Mouse (Mus musculus): ENCODE results near the gene Zfp639.

DNA sequence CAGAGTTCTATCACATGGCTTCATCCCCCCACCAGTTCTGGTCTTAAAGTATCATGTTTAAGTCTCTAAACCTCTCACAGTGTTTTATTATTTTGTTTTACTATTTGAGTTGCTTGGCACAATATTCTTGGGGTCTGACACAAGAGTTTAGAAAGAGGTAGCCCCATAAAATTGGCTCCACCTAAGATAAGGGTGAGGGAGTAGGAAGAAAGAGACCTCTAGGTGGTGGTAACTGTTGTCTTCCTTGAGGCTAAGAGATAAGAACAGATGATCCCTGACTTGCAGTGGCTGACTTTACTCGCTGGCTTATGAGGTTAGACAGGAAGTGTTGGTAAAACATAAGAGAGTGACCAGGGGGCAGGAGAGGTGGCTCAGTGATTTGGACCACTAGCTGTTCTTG, 25.6 kb downstream of the Zfp639 start:
- TF ChIP-seq TCF12 (IDR thresholded peaks at IDR 0.05; ENCODE audit: insufficient read depth, poor library complexity, severe bottlenecking) (no peak), POLR2A (IDR thresholded peaks at IDR 0.05; ENCODE audit: insufficient read length, low read depth) (no peak), TCF3 (IDR thresholded peaks at IDR 0.05; ENCODE audit: insufficient read length, low read depth) (no peak), MYOD1 (IDR thresholded peaks at IDR 0.05; ENCODE audit: control insufficient read depth in 1 of 3, insufficient read length in 2 of 3, low read depth in 2 of 3) (no peak), E2F4 (IDR thresholded peaks at IDR 0.05; ENCODE audit: insufficient read depth) (no peak), MYOG (IDR thresholded peaks at IDR 0.05; ENCODE audit: control insufficient read depth in 1 of 3, insufficient read depth in 1 of 3, insufficient read length in 2 of 3, low read depth in 2 of 3) (no peak), MAX (IDR thresholded peaks at IDR 0.05; ENCODE audit: low read depth) (no peak), POLR2AphosphoS2 (IDR thresholded peaks at IDR 0.05; ENCODE audit: insufficient read length, low read depth) (no peak), SRF (IDR thresholded peaks at IDR 0.05; ENCODE audit: control insufficient read depth, insufficient read length, low read depth) (no peak), USF1 (IDR thresholded peaks at IDR 0.05; ENCODE audit: low read depth) (no peak)
